Mouse (Mus musculus): ENCODE results near the gene Clgn. TPM values are rescaled to one million over a fixed set of nuclear protein-coding genes. Genes with fewer than 3 reads are reported as not detected.

Clgn gene
- 1 to 10 TPM; 7.9 to 8.1 TPM for total RNA-seq (2021)
- long read RNA-seq, partial matches to known transcripts: 0 of 4 reads
- long read RNA-seq, other reads (novel, unspliced or antisense): 2 of 4 reads

GRCm38 (mm10) chr8:83389316-83390005 is at the start of gene Clgn:
TSS of gene Clgn (plus strand) at chr8:83389867.
- peak; percentile 77 for DNase-seq (ENCODE audit: low spot score in 2 of 2)

- no peak for DNase-seq (ENCODE audit: low spot score in 2 of 2)
These were observed 47.6 kb upstream of the Clgn start for GRCm38 (mm10) chr8:83342076-83342475.

- DNase-seq (ENCODE audit: low spot score in 2 of 2): peak in 1 of 2 experiments; percentile 55
These were observed 47.0 kb upstream of the Clgn start for GRCm38 (mm10) chr8:83342693-83343092.

- no peak for DNase-seq (ENCODE audit: low spot score in 2 of 2)
These were observed 41.4 kb upstream of the Clgn start, which contains the start of gene Mgat4d for GRCm38 (mm10) chr8:83348263-83348662. TSS of gene Mgat4d (plus strand) at chr8:83348471.

- no peak for DNase-seq (ENCODE audit: low spot score in 2 of 2)
These were observed 38.4 kb upstream of the Clgn start for GRCm38 (mm10) chr8:83351315-83351714.

GRCm38 (mm10) chr8:83363156-83363769 is 26.4 kb upstream of the Clgn start:
- no peak for DNase-seq (ENCODE audit: low spot score in 2 of 2)

GRCm38 (mm10) chr8:83377231-83377630 is 12.4 kb upstream of the Clgn start:
- no peak for DNase-seq (ENCODE audit: low spot score in 2 of 2)

- no peak for DNase-seq (ENCODE audit: low spot score in 2 of 2)
These were observed 9.5 kb upstream of the Clgn start for GRCm38 (mm10) chr8:83380141-83380540.

- no peak for DNase-seq (ENCODE audit: low spot score in 2 of 2)
These were observed 8.7 kb upstream of the Clgn start for GRCm38 (mm10) chr8:83381016-83381415.

GRCm38 (mm10) chr8:83382850-83383249 is 6.8 kb upstream of the Clgn start:
- DNase-seq (ENCODE audit: low spot score in 2 of 2): no peak

- DNase-seq (ENCODE audit: low spot score in 2 of 2): no peak
These were observed 487 bp downstream of the Clgn start for GRCm38 (mm10) chr8:83390006-83390701.

- DNase-seq (ENCODE audit: low spot score in 2 of 2): no peak
These were observed 2.9 kb downstream of the Clgn start for GRCm38 (mm10) chr8:83392521-83392920.

GRCm38 (mm10) chr8:83394325-83394724 is 4.7 kb downstream of the Clgn start:
- DNase-seq (ENCODE audit: low spot score in 2 of 2): no peak

GRCm38 (mm10) chr8:83396680-83397079 is 7.0 kb downstream of the Clgn start:
- no peak for DNase-seq (ENCODE audit: low spot score in 2 of 2)

- no peak for DNase-seq (ENCODE audit: low spot score in 2 of 2)
These were observed 8.1 kb downstream of the Clgn start for GRCm38 (mm10) chr8:83397726-83398125.

GRCm38 (mm10) chr8:83405548-83405947 is 15.9 kb downstream of the Clgn start:
- no peak for DNase-seq (ENCODE audit: low spot score in 2 of 2)

GRCm38 (mm10) chr8:83406836-83407235 is 17.2 kb downstream of the Clgn start:
- no peak for DNase-seq (ENCODE audit: low spot score in 2 of 2)

- no peak for DNase-seq (ENCODE audit: low spot score in 2 of 2)
These were observed 18.8 kb downstream of the Clgn start for GRCm38 (mm10) chr8:83408496-83408895.

GRCm38 (mm10) chr8:83416878-83417277 is 27.2 kb downstream of the Clgn start:
- DNase-seq (ENCODE audit: low spot score in 2 of 2): no peak

GRCm38 (mm10) chr8:83417970-83418369 is 28.3 kb downstream of the Clgn start:
- DNase-seq (ENCODE audit: low spot score in 2 of 2): no peak

GRCm38 (mm10) chr8:83418805-83419516 is 29.3 kb downstream of the Clgn start:
- DNase-seq (ENCODE audit: low spot score in 2 of 2): no peak
